Mouse (Mus musculus): Measurements from ENCODE around the gene Ccdc12. TPM values are rescaled to one million over a fixed set of nuclear protein-coding genes. Genes with fewer than 3 reads are reported as not detected.
"Not testable (repeated sequence)": the region's sequence is repeated elsewhere in the genome, so short reads cannot be mapped to it uniquely, and the experiment has no call there.

Ccdc12 gene
- polyA plus RNA-seq, 1 experiment from 2014 or later = 174 TPM

DNA sequence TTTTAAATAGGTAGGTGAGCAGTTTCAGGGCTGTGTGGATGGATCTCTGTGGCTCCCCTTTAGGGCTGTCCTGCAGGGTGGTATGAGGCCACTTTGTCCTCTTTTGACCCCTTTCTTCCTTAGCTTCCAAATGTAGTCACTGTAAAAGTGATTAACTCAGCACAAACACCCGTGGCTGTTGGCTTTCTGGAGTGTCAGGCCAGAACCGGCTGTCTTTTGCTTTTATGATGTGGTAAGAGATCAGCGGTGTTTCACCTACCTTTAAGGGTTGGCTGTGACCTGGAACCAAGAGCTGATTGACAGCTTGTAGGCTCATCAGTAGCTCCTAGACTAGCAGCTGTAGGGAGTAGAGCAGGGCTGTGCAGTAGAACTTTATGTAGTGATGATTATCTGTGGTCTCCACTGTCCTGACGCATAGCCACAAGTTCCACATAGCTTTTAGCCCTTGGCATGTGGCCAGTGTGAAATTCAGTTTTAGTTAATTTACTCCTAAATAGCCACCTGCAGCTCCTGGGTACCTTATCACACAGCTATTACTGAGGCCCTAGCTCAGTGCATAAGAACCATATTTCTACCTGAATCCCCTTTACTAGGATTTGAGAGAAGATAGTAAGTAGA is 11.0 kb downstream of the Ccdc12 start:
- H3K27ac ChIP-seq (replicated peaks) = no peak overlapping the region
- H3K4me3 ChIP-seq = no peak overlapping the region
- no peaks in the 10 kb centered on the region for H3K9me3 ChIP-seq
- H3K36me3 ChIP-seq (replicated peaks) = no peaks in the 10 kb centered on the region; the same call in 1 of the 2 replicates
- H3K4me1 ChIP-seq = peaks cover 24% of the 10 kb centered on the region
- no peaks in the 10 kb centered on the region for H3K27me3 ChIP-seq (replicated peaks; ENCODE audit: low read depth, poor library complexity, severe bottlenecking)
- WGBS = 79% methylated on average over 4 of the region's 4 CpGs
- no peak for DNase-seq (ENCODE audit: low spot score)

DNA sequence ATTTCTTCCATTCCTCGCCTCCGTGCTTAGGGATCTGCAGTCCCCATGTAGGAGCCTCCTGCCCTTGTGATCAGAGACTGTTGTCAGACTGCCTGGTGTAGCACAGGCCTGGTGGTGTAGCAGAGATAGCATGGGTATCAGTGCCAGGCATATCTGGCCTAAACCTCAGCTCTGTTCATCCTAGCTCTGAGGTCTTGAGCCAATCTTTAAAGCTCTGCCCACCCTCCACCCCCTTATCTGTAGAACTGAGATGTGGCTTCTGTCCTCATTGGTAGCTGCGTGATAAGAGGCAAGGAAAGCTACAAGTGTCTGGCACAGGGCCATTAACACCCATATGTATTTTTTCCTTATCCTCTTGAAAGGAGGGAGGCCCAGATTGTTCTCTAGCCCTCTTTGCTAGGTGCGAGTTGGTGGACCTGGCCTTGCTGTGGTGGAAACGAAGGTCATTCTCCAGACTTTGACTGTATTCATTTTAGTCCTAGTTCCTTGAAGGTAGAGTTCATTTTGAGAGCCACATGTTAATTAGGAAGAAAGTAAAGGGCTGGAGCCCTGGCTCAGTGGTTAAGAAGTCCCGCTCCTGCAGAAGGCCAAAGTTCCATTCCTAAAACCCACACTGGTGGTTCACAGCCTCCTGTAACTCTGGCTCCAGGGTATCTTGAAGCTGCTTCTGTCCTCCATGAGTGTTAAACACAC is 12.4 kb downstream of the Ccdc12 start:
- peaks cover 37% of the 10 kb centered on the region for H3K4me1 ChIP-seq

DNA sequence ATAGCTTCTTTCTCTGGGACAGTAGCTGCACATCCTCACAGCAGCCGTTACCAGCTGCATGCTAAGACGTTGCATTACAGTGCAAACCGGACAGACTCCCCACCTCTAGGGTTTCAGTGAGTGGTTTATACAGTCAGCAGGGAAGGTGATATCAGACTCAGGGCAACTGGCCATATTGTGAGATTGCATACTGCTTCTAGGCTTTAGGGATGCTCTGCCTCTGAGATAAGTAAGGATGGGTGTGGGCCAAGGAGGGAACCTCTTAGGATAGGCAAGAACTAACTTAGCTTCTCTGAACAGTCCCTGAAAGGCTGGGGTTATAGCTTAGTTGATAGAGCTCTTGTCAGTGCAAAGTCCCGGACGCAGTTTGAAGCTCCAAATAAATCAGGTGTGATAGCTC is 13.5 kb downstream of the Ccdc12 start:
- Histone ChIP-seq H3K4me3 (no peak overlapping the region), H3K27ac (replicated peaks) (no peak overlapping the region), H3K4me1 (peaks cover 35% of the 10 kb centered on the region), H3K9me3 (no peaks in the 10 kb centered on the region), H3K27me3 (replicated peaks; ENCODE audit: low read depth, poor library complexity, severe bottlenecking) (no peaks in the 10 kb centered on the region), H3K36me3 (replicated peaks) (no peaks in the 10 kb centered on the region; the same call in 1 of the 2 replicates)
- DNase-seq (ENCODE audit: low spot score) = no peak
- 93% methylated on average over 5 of the region's 5 CpGs for WGBS

More for the DNA sequence above, 12.4 kb downstream of the Ccdc12 start:
- Histone ChIP-seq H3K27ac (replicated peaks) (no peak overlapping the region), H3K4me3 (no peak overlapping the region), H3K9me3 (no peaks in the 10 kb centered on the region), H3K36me3 (replicated peaks) (no peaks in the 10 kb centered on the region; the same call in 1 of the 2 replicates), H3K27me3 (replicated peaks; ENCODE audit: low read depth, poor library complexity, severe bottlenecking) (no peaks in the 10 kb centered on the region)
- WGBS = 92% methylated on average over 6 of the region's 6 CpGs
- DNase-seq (ENCODE audit: low spot score) = no peak

GRCm38 (mm10) chr9:110672462-110673106 is 16.3 kb downstream of the Ccdc12 start:
- no peak overlapping the region for H3K27ac ChIP-seq (replicated peaks)
- peaks cover 24% of the 10 kb centered on the region for H3K4me1 ChIP-seq
- no peak overlapping the region for H3K4me3 ChIP-seq
- no peaks in the 10 kb centered on the region for H3K27me3 ChIP-seq (replicated peaks; ENCODE audit: low read depth, poor library complexity, severe bottlenecking)
- DNase-seq (ENCODE audit: low spot score) = peak; percentile 41
- H3K9me3 ChIP-seq = no peaks in the 10 kb centered on the region
- H3K36me3 ChIP-seq (replicated peaks) = no peaks in the 10 kb centered on the region; the same call in 1 of the 2 replicates
- 63% methylated on average over 7 of the region's 7 CpGs for WGBS

- H3K27ac ChIP-seq (replicated peaks) = no peak overlapping the region
- peaks cover 30% of the 10 kb centered on the region for H3K4me1 ChIP-seq
- H3K36me3 ChIP-seq (replicated peaks) = no peaks in the 10 kb centered on the region
- no peak overlapping the region for H3K4me3 ChIP-seq
- WGBS = 56% methylated on average over 10 of the region's 10 CpGs
- no peaks in the 10 kb centered on the region for H3K27me3 ChIP-seq (replicated peaks; ENCODE audit: low read depth, poor library complexity, severe bottlenecking)
- no peaks in the 10 kb centered on the region for H3K9me3 ChIP-seq
- DNase-seq (ENCODE audit: low spot score) = no peak
These were observed 16.9 kb downstream of the Ccdc12 start for GRCm38 (mm10) chr9:110673107-110673752.

DNA sequence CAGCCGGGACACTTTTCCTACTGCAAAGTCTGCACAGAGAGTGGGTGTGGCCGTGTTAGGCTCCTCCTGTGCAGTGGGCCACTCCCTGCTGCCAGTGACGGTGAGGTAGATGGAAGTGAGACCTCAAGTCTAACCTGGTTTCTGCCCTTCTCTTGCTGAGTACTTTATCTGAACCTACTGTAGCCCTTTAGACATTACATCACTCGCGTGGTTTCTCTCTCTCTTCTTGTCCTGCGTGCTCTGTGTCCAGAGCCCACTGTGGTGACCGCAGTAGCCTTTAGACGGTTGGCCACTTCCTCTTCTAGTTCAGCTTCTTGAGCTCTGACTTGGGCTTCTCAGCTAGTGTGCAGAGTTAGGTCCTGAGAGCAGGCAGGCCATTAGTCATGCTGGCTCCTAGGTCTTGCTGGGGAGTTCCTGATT is 20.2 kb downstream of the Ccdc12 start:
- WGBS = 87% methylated on average over 8 of the region's 8 CpGs
- Histone ChIP-seq H3K4me3 (no peak overlapping the region), H3K36me3 (replicated peaks) (peaks cover 11% of the 10 kb centered on the region), H3K4me1 (peaks cover 36% of the 10 kb centered on the region), H3K27ac (replicated peaks) (no peak overlapping the region), H3K27me3 (replicated peaks; ENCODE audit: low read depth, poor library complexity, severe bottlenecking) (no peaks in the 10 kb centered on the region), H3K9me3 (no peaks in the 10 kb centered on the region)
- no peak for DNase-seq (ENCODE audit: low spot score)

- Histone ChIP-seq H3K27me3 (replicated peaks; ENCODE audit: low read depth, poor library complexity, severe bottlenecking) (no peaks in the 10 kb centered on the region), H3K9me3 (no peaks in the 10 kb centered on the region), H3K4me3 (no peak overlapping the region), H3K36me3 (replicated peaks) (peaks cover 11% of the 10 kb centered on the region), H3K27ac (replicated peaks) (no peak overlapping the region), H3K4me1 (peaks cover 38% of the 10 kb centered on the region)
- WGBS = 69% methylated on average over 5 of the region's 5 CpGs
- DNase-seq (ENCODE audit: low spot score) = no peak
These were observed 22.6 kb downstream of the Ccdc12 start for GRCm38 (mm10) chr9:110678886-110679285.

DNA sequence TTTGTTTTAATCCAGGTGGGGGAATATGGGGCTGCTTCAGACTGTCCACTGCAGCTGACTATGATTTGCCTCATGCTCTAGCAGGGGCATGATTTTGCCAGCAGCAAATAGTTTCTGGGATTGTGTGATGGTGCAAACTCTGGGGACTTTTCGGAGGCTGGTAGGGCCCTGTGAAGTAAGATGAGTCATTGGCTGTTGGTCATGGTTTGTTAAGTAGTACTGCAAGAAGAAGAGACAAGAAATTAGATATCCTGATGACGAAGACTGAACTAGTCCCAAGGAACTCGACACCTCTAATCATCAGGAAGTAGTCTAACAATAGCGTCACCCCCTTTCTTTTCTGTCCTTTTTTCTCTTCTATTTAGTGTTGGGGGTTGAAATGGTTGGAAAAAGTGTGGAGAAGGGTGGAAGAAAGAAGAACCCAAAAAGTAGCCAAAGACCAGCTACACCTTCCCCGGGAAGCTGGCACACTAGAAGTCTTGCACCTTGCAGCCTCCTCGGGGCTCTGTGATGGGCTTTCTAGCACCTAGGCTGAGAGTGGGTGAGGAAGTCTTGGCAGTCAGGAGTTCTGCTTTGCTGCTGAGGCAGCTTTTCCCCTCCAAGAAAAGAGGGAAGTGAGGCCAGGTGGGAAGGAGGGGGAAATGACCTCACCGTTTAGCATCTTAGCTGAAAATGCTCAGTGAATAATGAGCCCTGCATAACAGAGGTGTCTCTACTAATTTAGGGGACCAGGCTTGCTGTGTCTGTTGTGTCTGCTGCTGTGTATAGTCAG is 24.6 kb downstream of the Ccdc12 start:
- peaks cover 57% of the 10 kb centered on the region for H3K4me1 ChIP-seq
- no peak overlapping the region for H3K4me3 ChIP-seq
- peaks cover 13% of the 10 kb centered on the region for H3K36me3 ChIP-seq (replicated peaks)
- WGBS = 79% methylated on average over 7 of the region's 7 CpGs
- H3K27ac ChIP-seq (replicated peaks) = no peak overlapping the region
- H3K9me3 ChIP-seq = no peaks in the 10 kb centered on the region
- no peaks in the 10 kb centered on the region for H3K27me3 ChIP-seq (replicated peaks; ENCODE audit: low read depth, poor library complexity, severe bottlenecking)
- no peak for DNase-seq (ENCODE audit: low spot score)

DNA sequence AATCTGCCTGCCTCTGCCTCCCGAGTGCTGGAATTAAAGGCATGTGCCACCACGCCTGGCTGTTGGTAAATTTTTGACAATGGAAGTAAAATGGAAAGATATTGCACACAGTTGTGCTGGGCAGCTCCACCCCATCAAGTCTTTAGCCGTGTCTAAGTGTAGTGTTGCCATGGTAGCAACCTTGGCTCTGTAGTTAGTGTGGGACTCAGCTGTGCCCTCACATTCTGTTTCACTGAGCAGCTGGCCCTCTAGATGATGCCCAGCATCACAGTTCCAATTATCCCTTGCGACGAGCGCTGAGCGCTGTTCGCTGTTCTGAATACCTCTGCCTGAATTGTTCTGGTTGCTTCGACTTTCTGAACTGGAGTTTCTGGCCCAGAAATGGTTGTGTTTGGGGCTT is 25.5 kb downstream of the Ccdc12 start:
- Histone ChIP-seq H3K4me3 (no peak overlapping the region), H3K4me1 (peaks cover 59% of the 10 kb centered on the region), H3K27ac (replicated peaks) (no peak overlapping the region), H3K36me3 (replicated peaks) (peaks cover 13% of the 10 kb centered on the region), H3K9me3 (no peaks in the 10 kb centered on the region), H3K27me3 (replicated peaks; ENCODE audit: low read depth, poor library complexity, severe bottlenecking) (no peaks in the 10 kb centered on the region)
- WGBS = 81% methylated on average over 9 of the region's 9 CpGs
- no peak for DNase-seq (ENCODE audit: low spot score)

- Histone ChIP-seq H3K4me1 (peaks cover 61% of the 10 kb centered on the region), H3K27me3 (replicated peaks; ENCODE audit: low read depth, poor library complexity, severe bottlenecking) (no peaks in the 10 kb centered on the region)
- WGBS = 59% methylated on average over 5 of the region's 5 CpGs
These were observed 26.0 kb downstream of the Ccdc12 start for GRCm38 (mm10) chr9:110682255-110682654.

DNA sequence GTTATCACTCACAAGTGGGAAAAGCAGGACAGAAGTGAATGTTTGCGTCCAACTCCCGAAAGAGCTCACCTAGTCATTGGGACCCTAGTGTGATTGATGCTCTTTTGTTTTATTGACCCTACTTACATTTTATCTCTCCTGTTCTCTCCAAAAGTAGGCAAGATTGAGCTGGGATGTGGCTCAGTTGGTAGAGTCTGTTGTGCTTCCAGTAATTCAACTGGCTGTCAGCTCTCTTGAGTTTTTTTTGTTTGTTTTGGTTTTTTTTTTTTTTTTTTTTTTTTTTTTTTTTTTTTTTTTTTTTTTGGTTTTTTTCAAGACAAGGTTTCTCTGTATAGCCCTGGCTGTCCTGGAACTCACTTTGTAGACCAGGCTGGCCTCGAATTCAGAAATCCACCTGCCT is 26.4 kb downstream of the Ccdc12 start:
- 85% methylated on average over 3 of the region's 3 CpGs for WGBS
- peaks cover 57% of the 10 kb centered on the region for H3K4me1 ChIP-seq

More at GRCm38 (mm10) chr9:110682255-110682654, 26.0 kb downstream of the Ccdc12 start:
- H3K4me3 ChIP-seq = no peak overlapping the region
- DNase-seq (ENCODE audit: low spot score) = no peak
- no peak overlapping the region for H3K27ac ChIP-seq (replicated peaks)
- no peaks in the 10 kb centered on the region for H3K9me3 ChIP-seq
- H3K36me3 ChIP-seq (replicated peaks) = peaks cover 13% of the 10 kb centered on the region

GRCm38 (mm10) chr9:110683574-110684099 is 27.3 kb downstream of the Ccdc12 start:
- no peak overlapping the region for H3K4me3 ChIP-seq
- H3K27me3 ChIP-seq (replicated peaks; ENCODE audit: low read depth, poor library complexity, severe bottlenecking) = no peaks in the 10 kb centered on the region
- H3K9me3 ChIP-seq = no peaks in the 10 kb centered on the region
- peaks cover 52% of the 10 kb centered on the region for H3K4me1 ChIP-seq
- H3K36me3 ChIP-seq (replicated peaks) = peaks cover 13% of the 10 kb centered on the region
- DNase-seq (ENCODE audit: low spot score) = no peak
- H3K27ac ChIP-seq (replicated peaks) = no peak overlapping the region
- WGBS = 68% methylated on average over 4 of the region's 4 CpGs

More for the DNA sequence above, 26.4 kb downstream of the Ccdc12 start:
- not testable (repeated sequence) for H3K27ac ChIP-seq (replicated peaks); H3K9me3 ChIP-seq; H3K27me3 ChIP-seq (replicated peaks; ENCODE audit: low read depth, poor library complexity, severe bottlenecking); DNase-seq (ENCODE audit: low spot score); H3K4me3 ChIP-seq
- H3K36me3 ChIP-seq (replicated peaks) = peaks cover 13% of the 10 kb centered on the region

Data from embryonic facial prominence, embryonic 10.5 days (tissue).